Mouse (Mus musculus) urinary bladder, postnatal 36 days (tissue): ENCODE measurements around the gene Cpne5.
"Not testable (repeated sequence)": the region's sequence is repeated elsewhere in the genome, so short reads cannot be mapped to it uniquely, and the experiment has no call there.

ENCODE experiments used
- DNase-seq, 2 experiments: peaks; one replicate each; pipeline ENCODE4 v3.0.0; 2022; ENCODE audit warnings: low spot score in 2 of 2, mixed read lengths in 1 of 2

Cpne5 gene

DNA sequence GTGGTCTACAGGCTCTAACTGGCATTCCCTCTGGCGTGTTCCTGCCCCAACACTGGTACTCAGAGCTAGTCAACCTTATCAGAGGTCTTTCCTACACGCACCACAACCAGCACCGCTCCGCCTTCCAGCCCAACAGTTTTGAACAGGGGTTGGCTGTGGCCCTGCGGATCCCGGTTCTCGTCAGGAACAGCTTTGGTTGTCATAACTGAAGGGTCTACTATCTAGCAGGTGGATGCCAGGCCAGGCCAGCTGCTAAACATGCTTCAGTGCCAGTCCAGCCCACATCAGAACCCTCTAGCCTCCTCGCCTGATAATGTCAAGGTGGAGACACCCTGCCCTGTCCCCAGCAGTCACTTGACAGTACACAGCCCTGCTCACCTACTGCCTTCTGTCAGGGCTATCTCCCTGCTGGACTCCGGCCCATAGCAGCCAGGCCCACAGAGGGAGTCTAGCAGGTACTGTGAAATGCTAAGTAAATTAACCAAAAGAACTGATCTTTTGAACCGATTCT, 19.1 kb upstream of the Cpne5 start:
- no peak for DNase-seq

- DNase-seq: no peak
Measured at GRCm38 (mm10) chr17:29256507-29256906, 18.5 kb upstream of the Cpne5 start.

GRCm38 (mm10) chr17:29254784-29255183, 16.8 kb upstream of the Cpne5 start:
- not testable (repeated sequence) for DNase-seq

GRCm38 (mm10) chr17:29253684-29254083, 15.7 kb upstream of the Cpne5 start:
- DNase-seq: no peak

DNA sequence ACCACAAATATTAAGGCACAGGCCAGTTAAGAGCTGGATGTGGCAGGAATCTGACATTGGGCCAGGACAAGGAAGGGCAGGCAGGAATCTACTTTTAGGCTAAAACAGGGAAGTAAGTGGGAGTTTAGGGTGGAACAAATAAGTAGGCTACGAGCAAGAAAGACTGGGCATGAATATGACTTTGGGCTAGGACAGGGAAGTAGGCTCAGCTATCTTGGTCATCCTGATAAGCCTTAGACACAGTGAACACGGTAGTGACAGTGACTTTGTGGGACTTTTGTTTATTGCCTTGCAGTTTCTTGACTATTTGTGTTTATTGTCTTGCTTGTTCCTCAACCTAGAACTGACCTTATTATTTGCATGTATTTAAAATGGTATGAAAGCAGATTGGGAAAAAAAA, 15.3 kb upstream of the Cpne5 start:
- DNase-seq: no peak

DNA sequence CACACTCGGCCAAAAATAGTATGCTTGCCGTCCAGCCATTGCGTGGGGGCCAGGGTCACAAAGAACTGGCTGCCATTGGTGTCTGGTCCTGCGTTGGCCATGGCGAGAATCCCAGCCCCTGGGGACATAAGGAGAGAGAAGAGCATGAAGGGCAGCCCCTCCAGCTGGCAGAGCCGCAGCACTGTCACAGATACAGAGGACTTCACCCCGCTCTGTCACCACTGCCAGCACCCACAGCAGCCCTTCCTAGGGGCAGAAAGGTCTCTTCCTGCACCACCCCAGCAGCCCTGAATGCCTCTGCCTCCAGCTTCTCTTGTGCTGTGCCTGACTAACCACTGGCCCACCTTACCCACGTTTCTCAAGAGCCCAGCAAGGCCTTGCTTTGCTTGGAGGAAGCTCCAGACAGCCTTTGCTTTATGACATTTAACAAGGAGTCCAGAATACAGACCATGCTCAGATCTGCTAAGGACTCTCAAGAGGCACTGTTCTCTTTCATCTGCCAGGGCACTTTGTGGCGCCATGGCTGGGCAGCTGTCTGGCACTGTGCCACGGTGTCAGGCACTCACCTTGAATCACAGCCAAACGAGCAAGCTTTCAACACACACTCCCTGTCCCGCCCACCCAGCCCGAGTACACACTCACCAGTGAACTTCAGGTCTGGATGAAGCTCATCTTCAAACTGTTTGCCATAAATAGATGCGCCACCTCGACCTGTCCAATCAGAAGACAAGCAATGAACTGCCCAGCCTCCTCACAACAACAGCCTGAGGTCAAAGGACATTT, 13.8 kb upstream of the Cpne5 start:
- peak; percentile 28 to 73 for DNase-seq

- DNase-seq: not testable (repeated sequence)
Measured at GRCm38 (mm10) chr17:29251006-29251405, 13.0 kb upstream of the Cpne5 start.

DNA sequence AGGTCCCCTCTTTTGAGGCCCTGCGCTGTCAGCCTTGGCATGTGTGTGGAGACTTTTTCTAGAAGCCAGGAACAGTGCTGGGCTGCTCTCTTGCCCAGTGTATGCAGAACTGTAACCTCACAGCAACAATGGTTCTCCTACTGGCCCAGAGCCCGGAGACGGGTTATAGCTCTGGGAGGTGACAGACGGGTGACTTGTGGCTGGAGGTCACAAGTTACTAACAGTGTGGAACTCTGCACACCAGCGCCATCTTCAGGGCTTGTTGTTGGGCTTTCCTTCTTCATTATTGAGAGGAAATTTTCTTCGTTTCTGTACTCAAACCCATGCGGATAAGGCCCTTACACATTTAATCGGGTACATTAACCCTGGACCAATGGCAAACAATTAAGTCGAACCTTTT, 11.5 kb upstream of the Cpne5 start:
- peak in 1 of 2 experiments; percentile 45 for DNase-seq

DNA sequence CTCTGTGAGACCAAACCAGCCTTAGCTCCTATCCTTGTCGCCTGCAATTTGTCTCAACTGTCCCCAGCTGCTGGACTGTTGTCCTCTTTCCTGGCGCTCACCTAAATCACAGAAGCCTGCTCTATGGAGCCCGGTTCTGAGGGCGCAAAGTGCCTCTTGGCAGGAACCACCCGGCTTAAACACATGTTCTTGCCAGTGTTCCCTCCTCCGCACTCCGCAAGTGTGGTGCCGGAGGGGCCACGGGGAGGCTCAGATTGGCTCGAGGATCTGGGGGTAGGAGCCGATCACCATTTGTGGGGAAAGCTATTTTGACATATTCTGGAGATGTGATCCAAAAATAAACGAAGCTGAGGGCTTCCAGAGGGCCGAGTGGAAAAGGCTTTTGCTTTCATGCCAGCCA, 9.9 kb upstream of the Cpne5 start:
- no peak for DNase-seq

DNA sequence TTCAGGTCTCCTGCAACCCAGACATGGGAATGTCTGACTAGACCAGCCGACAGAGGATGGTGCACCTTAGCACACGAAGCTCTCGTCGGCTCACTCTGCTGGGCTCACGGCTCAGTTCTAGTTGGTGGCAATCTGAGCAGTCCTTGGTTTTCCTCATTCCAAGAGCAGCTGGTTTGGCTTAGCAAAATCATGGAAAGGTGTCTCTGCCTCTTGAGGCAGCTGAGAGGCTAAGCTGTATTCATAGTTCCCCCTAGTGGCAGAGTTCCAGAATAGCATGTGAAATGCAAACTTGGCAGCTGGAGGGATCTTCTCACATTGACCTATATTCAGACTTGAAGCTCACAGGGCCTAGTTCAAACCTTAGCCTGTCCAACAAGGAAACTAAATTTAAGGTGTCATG, 8.6 kb upstream of the Cpne5 start:
- DNase-seq: no peak

GRCm38 (mm10) chr17:29245725-29246124, 7.8 kb upstream of the Cpne5 start:
- no peak for DNase-seq

- no peak for DNase-seq
Measured at GRCm38 (mm10) chr17:29244912-29245311, 6.9 kb upstream of the Cpne5 start.

GRCm38 (mm10) chr17:29238421-29238945, 516 bp upstream of the Cpne5 start:
- DNase-seq: no peak

- DNase-seq: no peak
Measured at GRCm38 (mm10) chr17:29237267-29237771, 648 bp downstream of the Cpne5 start.

- no peak for DNase-seq
Measured at GRCm38 (mm10) chr17:29236111-29236510, 1.9 kb downstream of the Cpne5 start.

DNA sequence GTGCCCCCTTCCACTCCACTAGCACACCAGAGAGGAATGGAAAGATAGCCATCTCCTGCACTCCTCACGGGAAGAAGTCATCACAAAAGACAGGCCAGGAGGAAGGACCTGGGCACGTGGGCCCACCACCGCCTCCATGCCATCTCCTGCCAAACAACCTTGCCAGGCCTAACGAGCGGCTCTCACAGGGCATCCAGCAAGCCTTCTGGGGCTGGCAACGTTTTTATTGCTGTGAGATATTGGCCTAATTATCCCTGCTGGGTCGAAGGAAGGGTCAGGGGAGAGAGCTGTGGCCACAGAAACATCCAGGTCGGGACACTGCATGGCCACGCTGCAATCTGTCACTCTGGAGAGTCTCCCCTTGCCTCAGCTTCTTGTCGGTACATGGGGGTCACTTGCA, 6.9 kb downstream of the Cpne5 start:
- no peak for DNase-seq

- DNase-seq: no peak
Measured at GRCm38 (mm10) chr17:29220631-29221030, 17.3 kb downstream of the Cpne5 start.

DNA sequence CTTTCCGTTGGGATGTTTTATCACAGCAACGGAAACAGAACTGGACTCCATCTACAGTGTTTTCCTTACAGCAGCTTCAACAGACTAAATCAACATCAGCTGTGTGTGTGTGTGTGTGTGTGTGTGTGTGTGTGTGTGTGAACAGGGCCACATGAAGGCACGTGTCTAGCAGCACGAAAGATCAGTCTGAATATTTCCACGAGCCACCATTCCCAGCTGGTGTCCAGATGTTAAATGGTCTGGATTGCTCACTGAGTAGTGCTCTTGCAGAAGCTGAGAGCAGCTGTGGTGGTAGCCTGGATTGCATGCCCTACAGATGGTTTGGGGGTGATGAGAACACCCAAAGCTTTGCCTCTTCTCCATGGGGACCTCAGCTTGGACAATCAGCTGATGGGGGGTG, 19.9 kb downstream of the Cpne5 start:
- DNase-seq: no peak

DNA sequence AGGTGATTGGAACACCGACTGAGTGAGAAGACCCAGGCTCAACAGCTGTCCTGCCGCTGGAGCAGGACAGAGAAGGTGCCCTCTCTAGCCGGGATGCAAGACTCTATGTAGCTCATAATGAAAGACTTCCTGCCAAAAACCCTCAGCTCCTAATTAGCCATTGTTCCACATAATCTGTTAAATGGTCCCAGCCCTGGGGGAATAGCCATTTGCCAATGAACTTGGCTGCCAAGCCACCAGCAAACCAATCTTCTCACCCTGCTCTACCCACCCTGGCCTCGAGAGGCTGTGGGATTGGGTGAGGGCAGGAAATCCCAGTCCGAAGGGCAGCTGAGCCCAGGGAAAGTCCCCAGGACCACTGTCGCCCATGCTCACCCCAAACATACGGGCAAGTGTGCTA, 21.9 kb downstream of the Cpne5 start:
- no peak for DNase-seq

DNA sequence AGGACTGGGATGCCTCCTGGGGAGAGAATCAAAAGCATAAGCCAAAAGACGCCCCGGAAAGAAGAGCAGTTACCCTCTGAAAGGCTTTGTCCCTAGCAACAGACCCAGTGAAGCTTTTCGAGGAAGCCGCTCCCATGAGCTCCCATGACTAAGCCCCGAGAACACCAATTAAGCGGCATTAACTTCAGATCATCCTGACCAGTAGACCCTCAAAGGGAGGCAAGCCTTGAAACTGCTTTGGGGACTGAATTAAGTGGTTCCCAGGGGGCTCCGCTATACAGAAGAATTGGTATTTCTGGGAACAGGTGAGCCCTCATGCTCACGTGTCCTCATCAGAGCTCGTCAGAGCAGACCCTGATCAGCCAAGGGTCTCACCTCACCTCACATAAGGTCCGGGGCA, 23.3 kb downstream of the Cpne5 start:
- no peak for DNase-seq

DNA sequence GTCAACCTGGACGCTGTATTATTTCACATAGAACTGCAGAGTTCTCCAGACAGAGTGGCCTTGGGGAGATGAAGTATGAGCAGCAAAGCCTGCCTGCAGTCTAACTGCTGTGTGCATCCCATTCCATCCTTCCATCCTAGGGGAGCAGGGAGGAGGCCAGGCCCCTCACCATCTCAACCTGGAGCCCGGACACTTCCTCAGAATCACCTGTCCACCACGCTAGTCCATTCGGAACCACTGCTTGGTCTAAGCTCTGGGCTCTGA, 23.8 kb downstream of the Cpne5 start:
- DNase-seq: no peak

- no peak for DNase-seq
Measured at GRCm38 (mm10) chr17:29213381-29214192, 24.4 kb downstream of the Cpne5 start.

DNA sequence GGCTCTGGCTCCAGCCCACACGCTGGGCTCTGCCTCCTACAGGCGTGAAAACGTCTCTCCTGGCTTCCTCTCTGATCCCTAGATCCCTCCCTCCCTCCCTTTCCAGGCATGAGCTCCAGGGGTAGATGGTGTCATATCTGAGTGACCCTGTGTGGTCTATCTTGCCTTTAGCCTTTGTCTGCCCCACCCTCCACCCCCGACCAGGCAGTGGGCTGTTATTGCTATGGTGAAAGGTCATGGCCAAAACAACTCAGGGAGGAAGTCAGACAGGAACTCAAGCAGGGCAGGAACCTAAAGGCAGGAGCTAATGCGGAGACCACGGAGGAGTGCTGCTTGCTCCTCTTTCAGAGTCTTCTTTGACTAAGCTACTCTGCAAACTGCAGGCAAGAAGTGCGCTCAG, 26.1 kb downstream of the Cpne5 start:
- no peak for DNase-seq
